Mouse (Mus musculus): ENCODE results near the gene Nsf.

Nsf gene

GRCm38 (mm10) chr11:103953896-103954292 lies at the start of gene Nsf:
TSS of gene Nsf (minus strand) at chr11:103954056.
- DNase-seq (ENCODE audit: inconsistent age in 2 of 2, low spot score in 1 of 2), result peak; percentile 90 to 93

GRCm38 (mm10) chr11:104003397-104003796 lies 49.5 kb upstream of the Nsf start:
- DNase-seq (ENCODE audit: inconsistent age in 2 of 2, low spot score in 1 of 2), result no peak

- DNase-seq (ENCODE audit: inconsistent age in 2 of 2, low spot score in 1 of 2), result no peak
These were observed 48.3 kb upstream of the Nsf start for GRCm38 (mm10) chr11:104002191-104002590.

GRCm38 (mm10) chr11:104001395-104001955 lies 47.6 kb upstream of the Nsf start:
- no peak for DNase-seq (ENCODE audit: inconsistent age in 2 of 2, low spot score in 1 of 2)

- DNase-seq (ENCODE audit: inconsistent age in 2 of 2, low spot score in 1 of 2), result peak; percentile 19 to 50
These were observed 47.0 kb upstream of the Nsf start for GRCm38 (mm10) chr11:104000667-104001394.

GRCm38 (mm10) chr11:103998737-103999136 lies 44.9 kb upstream of the Nsf start:
- no peak for DNase-seq (ENCODE audit: inconsistent age in 2 of 2, low spot score in 1 of 2)

- DNase-seq (ENCODE audit: inconsistent age in 2 of 2, low spot score in 1 of 2), result peak; percentile 77 to 93
These were observed 43.5 kb upstream of the Nsf start for GRCm38 (mm10) chr11:103997385-103997784.

- no peak for DNase-seq (ENCODE audit: inconsistent age in 2 of 2, low spot score in 1 of 2)
These were observed 38.8 kb upstream of the Nsf start for GRCm38 (mm10) chr11:103992638-103993037.

- DNase-seq (ENCODE audit: inconsistent age in 2 of 2, low spot score in 1 of 2), result peak in 1 of 2 experiments; percentile 35
These were observed 36.2 kb upstream of the Nsf start for GRCm38 (mm10) chr11:103990049-103990557.

GRCm38 (mm10) chr11:103987423-103987822 lies 33.6 kb upstream of the Nsf start:
- DNase-seq (ENCODE audit: inconsistent age in 2 of 2, low spot score in 1 of 2), result peak; percentile 64 to 91

- no peak for DNase-seq (ENCODE audit: inconsistent age in 2 of 2, low spot score in 1 of 2)
These were observed 30.2 kb upstream of the Nsf start for GRCm38 (mm10) chr11:103984067-103984466.

GRCm38 (mm10) chr11:103981826-103982225 lies 28.0 kb upstream of the Nsf start:
- DNase-seq (ENCODE audit: inconsistent age in 2 of 2, low spot score in 1 of 2), result no peak

- DNase-seq (ENCODE audit: inconsistent age in 2 of 2, low spot score in 1 of 2), result no peak
These were observed 25.5 kb upstream of the Nsf start for GRCm38 (mm10) chr11:103979381-103979780.

- no peak for DNase-seq (ENCODE audit: inconsistent age in 2 of 2, low spot score in 1 of 2)
These were observed 17.0 kb upstream of the Nsf start for GRCm38 (mm10) chr11:103970876-103971275.

GRCm38 (mm10) chr11:103969278-103969677 lies 15.4 kb upstream of the Nsf start:
- no peak for DNase-seq (ENCODE audit: inconsistent age in 2 of 2, low spot score in 1 of 2)

- DNase-seq (ENCODE audit: inconsistent age in 2 of 2, low spot score in 1 of 2), result no peak
These were observed 13.4 kb upstream of the Nsf start for GRCm38 (mm10) chr11:103967106-103967735.

GRCm38 (mm10) chr11:103956866-103957265 lies 3.0 kb upstream of the Nsf start:
- no peak for DNase-seq (ENCODE audit: inconsistent age in 2 of 2, low spot score in 1 of 2)

- DNase-seq (ENCODE audit: inconsistent age in 2 of 2, low spot score in 1 of 2), result no peak
These were observed 592 bp downstream of the Nsf start for GRCm38 (mm10) chr11:103953032-103953895.

GRCm38 (mm10) chr11:103952635-103953031 lies 1.2 kb downstream of the Nsf start:
- no peak for DNase-seq (ENCODE audit: inconsistent age in 2 of 2, low spot score in 1 of 2)

- peak in 1 of 2 experiments; percentile 71 for DNase-seq (ENCODE audit: inconsistent age in 2 of 2, low spot score in 1 of 2)
These were observed 2.8 kb downstream of the Nsf start for GRCm38 (mm10) chr11:103951106-103951505.

GRCm38 (mm10) chr11:103948952-103949351 lies 4.9 kb downstream of the Nsf start:
- no peak for DNase-seq (ENCODE audit: inconsistent age in 2 of 2, low spot score in 1 of 2)

Data from adrenal gland, adult (tissue).